In the genomic region with DNA sequence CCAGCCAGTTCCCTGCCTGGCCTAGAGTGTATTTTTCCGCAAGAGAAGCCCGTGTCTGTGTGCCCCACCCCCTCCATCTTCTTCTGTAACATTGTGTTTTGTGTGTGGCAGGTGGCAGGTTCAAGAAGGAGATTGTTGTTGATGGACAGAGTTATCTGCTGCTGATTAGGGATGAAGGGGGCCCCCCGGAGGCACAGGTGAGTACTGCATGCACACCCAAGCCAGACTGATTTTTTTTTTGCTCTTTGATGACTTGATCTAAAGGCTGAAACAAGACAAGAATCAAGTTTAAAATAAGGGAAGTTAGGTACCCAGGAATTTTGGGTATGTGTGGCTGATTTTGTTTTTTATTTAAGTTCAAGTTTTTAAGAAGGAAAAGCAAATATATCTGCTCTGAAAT, we compare ENCODE assay signal across 10 mouse cellular contexts.
A peak's percentile ranks its signal among the peaks of the same experiment; 100 is the strongest.
DNase-seq lines count a peak whose midpoint lies in the region; ATAC-seq and TF ChIP-seq lines count a peak whose summit lies in the region.
"Had no signal": no experiment of that assay in that cellular context is flagged by ENCODE, and none has a peak within 500 bp of the region (broad histone marks: within the 10 kb centered on the region; RNA-seq: fewer than 3 reads in every experiment).

No protein-coding gene starts in this region.

- H3K36me3 ChIP-seq in kidney, embryonic 14.5 days (ENCODE audit: control insufficient read depth, insufficient read depth, low read length): peaks cover 13% of the 10 kb centered on the region; the same call in 1 of the 2 replicates
- peaks cover 17% of the 10 kb centered on the region; the same call in 1 of the 2 replicates for H3K36me3 ChIP-seq in ES-E14 (ENCODE audit: control insufficient read depth, insufficient read depth, low read length, poor library complexity, severe bottlenecking)

- intact Hi-C loops in left cerebral cortex, postnatal 4 days (cut with DNase I): no loop called here

- no peak overlapping the region for H3K27ac ChIP-seq in kidney, embryonic 14.5 days (ENCODE audit: low read depth, low read length)
- H3K27ac ChIP-seq in ES-E14 (ENCODE audit: insufficient read depth, low read depth, low read length, poor library complexity, severe bottlenecking): no peak overlapping the region
- H3K27ac ChIP-seq: lung, embryonic 15.5 days; stomach, embryonic 15.5 days had no signal

- H3K4me3 ChIP-seq in kidney, embryonic 14.5 days (ENCODE audit: low read length): no peak overlapping the region
- H3K4me3 ChIP-seq in ES-E14 (ENCODE audit: insufficient read depth in 1 of 2, low read depth in 1 of 2, low read length in 2 of 2, poor library complexity in 1 of 2, severe bottlenecking in 1 of 2): no peak overlapping the region
- H3K4me3 ChIP-seq: lung, embryonic 15.5 days; stomach, embryonic 15.5 days had no signal

- H3K9ac ChIP-seq in kidney, embryonic 14.5 days (ENCODE audit: low read depth, low read length): no peak overlapping the region
- no peak overlapping the region for H3K9ac ChIP-seq in ES-E14 (ENCODE audit: insufficient read depth, low read depth, low read length, poor library complexity, severe bottlenecking)
- H3K9ac ChIP-seq: lung, embryonic 15.5 days; stomach, embryonic 15.5 days had no signal

- H3K4me1 ChIP-seq in kidney, embryonic 14.5 days (ENCODE audit: control insufficient read depth, insufficient read depth, low read length): no peaks in the 10 kb centered on the region
- peaks cover 0 to 3% of the 10 kb centered on the region in 2 experiments; a peak in 1 of 4 replicates for H3K4me1 ChIP-seq in ES-E14 (ENCODE audit: control insufficient read depth in 2 of 2, insufficient read depth in 2 of 2, low read length in 2 of 2, poor library complexity in 1 of 2)
- H3K4me1 ChIP-seq: lung, embryonic 15.5 days; stomach, embryonic 15.5 days had no signal

- no peak for ATAC-seq in kidney, embryonic 14.5 days (ENCODE audit: low FRiP score, low TSS enrichment)

- peak; percentile 38 for DNase-seq in kidney, postnatal 10 days
- peak; percentile 26 for DNase-seq in ES-E14 (ENCODE audit: low read depth, low spot score)
- peak; percentile 27 for DNase-seq in brain, embryonic 14.5 days (ENCODE audit: low read depth)
- DNase-seq in left cerebral cortex, postnatal 4 days: peak; percentile 37
- peak; percentile 42 for DNase-seq in testis, postnatal 14 days (ENCODE audit: low spot score)
- DNase-seq in kidney, adult 18-20 months: no peak
- no peak for DNase-seq in right cerebral cortex, postnatal 25 days

- TF ChIP-seq CTCF in brain, embryonic 14.5 days (IDR thresholded peaks at IDR 0.05; ENCODE audit: borderline replicate concordance, extremely low read depth, insufficient read depth, insufficient read length): peak; percentile 51; the same call in 1 of the 2 replicates

- no peaks in the 10 kb centered on the region for H3K9me3 ChIP-seq in kidney, embryonic 14.5 days (ENCODE audit: control insufficient read depth, low read length)
- H3K9me3 ChIP-seq in ES-E14 (ENCODE audit: control insufficient read depth, insufficient read depth, low read depth, low read length): no peaks in the 10 kb centered on the region
- H3K9me3 ChIP-seq: lung, embryonic 15.5 days; stomach, embryonic 15.5 days had no signal

- H3K27me3 ChIP-seq in kidney, embryonic 14.5 days (ENCODE audit: control insufficient read depth, insufficient read depth, low read length): no peaks in the 10 kb centered on the region
- H3K27me3 ChIP-seq: lung, embryonic 15.5 days; stomach, embryonic 15.5 days had no signal

- TF ChIP-seq POLR2A in brain, embryonic 14.5 days (IDR thresholded peaks at IDR 0.05; ENCODE audit: borderline replicate concordance, extremely low read depth, insufficient read depth, insufficient read length, poor library complexity, severe bottlenecking): no peak

- no peak overlapping the region for H3K4me2 ChIP-seq in kidney, embryonic 14.5 days (replicated peaks; ENCODE audit: low read depth, low read length)
- H3K4me2 ChIP-seq: lung, embryonic 15.5 days; stomach, embryonic 15.5 days had no signal

- in situ Hi-C loops in ES-E14 (cut with MboI; ENCODE audit: low sequenced_read_pairs in 2 of 2, unreplicated experiment in 2 of 2): no loop called here

- WGBS in kidney, embryonic 14.5 days: 71% methylated on average over 3 of the region's 3 CpGs

TF ChIP-seq in ES-E14, 5 proteins besides CTCF, POLR2A, EP300 and RAD21:
- TF ChIP-seq HCFC1 (IDR thresholded peaks at IDR 0.05; ENCODE audit: borderline replicate concordance, insufficient read depth, low read length) (no peak), ZNF384 (IDR thresholded peaks at IDR 0.05; ENCODE audit: low read depth, low read length) (peak; percentile 57; the same call in 1 of the 2 replicates), CHD2 (IDR thresholded peaks at IDR 0.05; ENCODE audit: low read depth, low read length) (no peak)
TF ChIP-seq in ES-E14: peak in this region for 1.

Comparison
In these comparisons a context has a peak if more than half of its experiments do, and no peak if none do; other contexts are left out.
1. DNase-seq: peak in kidney, postnatal 10 days (single experiment), ES-E14 (single experiment), brain, embryonic 14.5 days (single experiment), left cerebral cortex, postnatal 4 days (single experiment) and testis, postnatal 14 days (single experiment); none in kidney, adult 18-20 months (single experiment) and right cerebral cortex, postnatal 25 days (single experiment).